Mouse (Mus musculus): ENCODE measurements around the gene Glt1d1. TPM values are rescaled to one million over a fixed set of nuclear protein-coding genes. Genes with fewer than 3 reads are reported as not detected.

Glt1d1 gene
- polyA plus RNA-seq (2017; shearing (Covaris generic)), result not detected

DNA sequence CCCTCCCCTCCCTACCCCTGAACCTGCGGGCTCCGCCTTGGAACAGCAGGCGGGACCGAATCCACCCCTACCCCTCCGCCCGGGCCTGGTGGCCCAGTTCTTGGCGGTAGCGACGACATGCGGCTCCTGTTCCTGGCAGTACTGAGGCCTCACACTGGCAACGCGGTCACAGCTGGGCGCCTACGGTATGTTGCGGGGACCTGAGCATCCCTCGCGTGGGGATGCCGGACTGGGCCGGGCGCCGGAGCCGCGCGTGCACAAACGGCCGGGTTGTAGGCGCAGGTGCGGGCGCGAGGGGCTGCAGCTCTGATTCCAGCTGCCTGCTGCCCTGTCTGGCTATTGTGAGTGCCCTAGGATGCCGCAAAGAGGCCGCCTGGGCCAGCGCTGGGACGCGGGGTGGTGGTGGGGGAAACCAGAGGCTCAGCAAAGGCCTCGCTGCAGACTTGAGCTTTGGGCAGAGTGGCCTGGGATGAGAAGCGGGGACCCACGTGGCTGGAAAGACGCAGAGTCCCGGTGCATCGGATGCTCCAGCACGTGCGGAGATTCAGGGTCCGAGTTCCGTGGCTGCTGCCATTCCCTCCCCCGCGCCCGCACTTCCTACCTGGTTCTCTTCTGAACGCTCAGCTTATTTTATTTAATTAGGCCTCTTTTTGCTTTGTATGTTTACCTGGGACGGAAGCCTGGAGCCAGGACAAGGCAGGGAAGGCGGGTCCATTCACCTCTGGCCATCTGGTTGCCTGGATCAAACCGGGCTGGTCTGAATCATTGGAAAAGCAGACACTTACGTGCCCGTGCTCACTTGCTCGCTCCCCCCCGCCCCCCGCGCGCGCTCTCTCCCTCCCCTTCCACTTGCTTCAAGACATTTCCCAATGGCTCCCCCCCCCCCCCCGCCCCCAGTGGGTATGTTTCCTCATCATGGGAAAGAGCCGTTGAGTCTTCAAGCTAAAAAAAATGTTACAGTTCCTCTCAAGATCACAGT lies at the start of gene Glt1d1, which contains the start of gene Slc15a4:
Gene Glt1d1, plus strand, starts transcription at position 96 of the 979 bp plus-strand sequence.
Gene Slc15a4, minus strand, starts transcription at position 731 of the 979 bp plus-strand sequence.

Other genes starting within 250 kb of the Glt1d1 start
- gene Slc15a4, start 635 bp downstream of the Glt1d1 start, polyA plus RNA-seq (2017; shearing (Covaris generic)), result 4.0 TPM